Mouse (Mus musculus) ES-E14 (cell line): ENCODE results near the gene Efs. TPM values are rescaled to one million over a fixed set of nuclear protein-coding genes. Genes with fewer than 3 reads are reported as not detected.

Experiments
- DNase-seq: peaks from one replicate; pipeline ENCODE4 v3.0.0-alpha.2; 2013; ENCODE audit warnings: low read depth, low spot score
- H3K27ac ChIP-seq: 2 replicates; pipeline ENCODE4 v1.5.1; 2012; ENCODE audit warnings: low read depth, mild to moderate bottlenecking, low read length, moderate library complexity, mixed read lengths; ENCODE audit not compliant: poor library complexity, insufficient read depth, severe bottlenecking
- H3K36me3 ChIP-seq: 2 replicates; pipeline ENCODE4 v1.6.1; 2012; ENCODE audit warnings: mild to moderate bottlenecking, low read length, moderate library complexity, mixed read lengths; ENCODE audit not compliant: control insufficient read depth, poor library complexity, insufficient read depth, severe bottlenecking
- H3K4me1 ChIP-seq, 2 experiments: fragments of 150-350 bp in 1 of 2; sonication (generic) in 1 of 2; 2 replicates each; pipeline ENCODE4 v1.6.1; 2012; ENCODE audit warnings: low read length in 2 of 2, mild to moderate bottlenecking in 1 of 2, mixed read lengths in 1 of 2; ENCODE audit not compliant: control insufficient read depth in 2 of 2, insufficient read depth in 2 of 2, poor library complexity in 1 of 2
- H3K4me3 ChIP-seq, 2 experiments: fragments of 150-350 bp in 1 of 2; sonication (generic) in 1 of 2; 2 replicates each; pipeline ENCODE4 v1.5.1; 2012; ENCODE audit warnings: low read length in 2 of 2, low read depth in 1 of 2, mild to moderate bottlenecking in 1 of 2, mixed read lengths in 1 of 2; ENCODE audit not compliant: insufficient read depth in 1 of 2, poor library complexity in 1 of 2, severe bottlenecking in 1 of 2
- H3K9ac ChIP-seq: 2 replicates; pipeline ENCODE4 v1.6.1; 2012; ENCODE audit warnings: low read depth, mild to moderate bottlenecking, low read length, mixed read lengths; ENCODE audit not compliant: poor library complexity, insufficient read depth, severe bottlenecking
- H3K9me3 ChIP-seq: fragments of 150-350 bp; sonication (generic); 2 replicates; pipeline ENCODE4 v1.6.1; 2012; ENCODE audit warnings: low read depth, mild to moderate bottlenecking, low read length; ENCODE audit not compliant: control insufficient read depth, insufficient read depth
- CHD2 ChIP-seq: IDR thresholded peaks from 2 replicates; pipeline ENCODE4 v1.6.1; 2014; ENCODE audit warnings: mild to moderate bottlenecking, low read depth, low read length, inconsistent platforms
- HCFC1 ChIP-seq: IDR thresholded peaks from 2 replicates; pipeline ENCODE4 v1.6.1; 2012; ENCODE audit warnings: low read length, inconsistent platforms, borderline replicate concordance; ENCODE audit not compliant: insufficient read depth
- MAFK ChIP-seq: IDR thresholded peaks from 2 replicates; pipeline ENCODE4 v1.6.1; 2014; ENCODE audit warnings: mild to moderate bottlenecking, low read depth, low read length, inconsistent platforms; ENCODE audit not compliant: insufficient read depth
- ZC3H11A ChIP-seq: IDR thresholded peaks from 2 replicates; pipeline ENCODE4 v1.6.1; 2012; ENCODE audit warnings: low read depth, mild to moderate bottlenecking, inconsistent platforms, low read length, borderline replicate concordance
- ZNF384 ChIP-seq: IDR thresholded peaks from 2 replicates; pipeline ENCODE4 v1.6.1; 2012; ENCODE audit warnings: low read depth, low read length, inconsistent platforms
- in situ Hi-C, 2 experiments: fragments of 600-800 bp; cut with MboI; formaldehyde crosslinking; loops; one replicate each; pipeline ENCODE4 v1.15.1; 2025; ENCODE audit warnings: low sequenced_read_pairs in 2 of 2, inconsistent platforms in 1 of 2; ENCODE audit not compliant: unreplicated experiment in 2 of 2
- total RNA-seq: library from RNA; depleted of rRNA; stranded (reverse); fragments of 300-350 nt; gene quantifications from 2 replicates; pipeline ENCODE4 v1.2.3, GENCODE M21; 2012

Efs gene
- total RNA-seq, 1 experiment = 10.8 TPM

- peak overlapping the region; percentile 100; the same call in 1 of the 2 replicates for H3K9ac ChIP-seq
- peaks cover 5 to 7% of the 10 kb centered on the region in 2 experiments for H3K4me1 ChIP-seq
- no peaks in the 10 kb centered on the region for H3K9me3 ChIP-seq
- peak overlapping the region; percentile 95; the same call in 1 of the 2 replicates for H3K27ac ChIP-seq
- peak; percentile 99 for DNase-seq
- in situ Hi-C loops = loop anchor here in 1 of 2 experiments (10.0 kb wide), 1 partner anchor 191 kb away; no protein-coding TSS in a partner anchor
- H3K4me3 ChIP-seq = peak overlapping the region; percentile 79 to 100
- no peak for TF ChIP-seq ZNF384
- TF ChIP-seq ZC3H11A = no peak
- TF ChIP-seq MAFK = no peak
- 0 out of 2 replicates have a peak, but pooled peaks have one; percentile 4 for TF ChIP-seq HCFC1
- TF ChIP-seq CHD2 = peak; percentile 95
- peaks cover 18% of the 10 kb centered on the region for H3K36me3 ChIP-seq
Observed at GRCm38 (mm10) chr14:54893651-54894181, 32.2 kb downstream of the Efs start.

DNA sequence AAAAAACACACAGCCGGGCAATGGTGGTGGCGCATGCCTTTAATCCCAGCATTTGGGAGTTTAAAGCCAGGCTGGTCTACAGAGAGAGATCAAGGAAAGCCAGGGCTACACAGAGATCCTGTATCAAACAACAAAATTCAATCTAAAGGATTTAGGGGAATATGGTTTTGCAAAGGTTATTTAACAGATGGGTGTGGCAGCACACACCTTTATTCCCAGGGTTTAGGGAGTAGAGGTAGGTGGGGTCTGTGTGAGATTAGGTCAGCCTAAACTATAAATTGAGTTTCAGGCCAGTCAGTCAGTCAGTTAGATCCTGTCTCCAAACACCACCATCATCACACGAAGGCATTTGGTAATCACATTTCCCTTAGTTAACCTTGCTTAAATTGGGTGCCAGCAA, 33.7 kb downstream of the Efs start, which contains the start of gene Pabpn1:
Gene Pabpn1 (plus strand): TSS at position 301 of the 400 bp plus-strand sequence.
- Histone ChIP-seq H3K4me3 (peak within 1 kb of the TSS; percentile 28 to 67), H3K36me3 (peaks cover 12% of the 10 kb centered on the region), H3K9me3 (no peaks in the 10 kb centered on the region), H3K9ac (peak within 1 kb of the TSS; percentile 25; the same call in 1 of the 2 replicates), H3K4me1 (peaks cover 5% of the 10 kb centered on the region in 2 experiments), H3K27ac (peak within 1 kb of the TSS; percentile 31; the same call in 1 of the 2 replicates)
- DNase-seq = no peak
- no peak for TF ChIP-seq ZNF384
- no peak for TF ChIP-seq HCFC1
- in situ Hi-C loops = loop anchor here in 1 of 2 experiments (10.0 kb wide), 1 partner anchor 193 kb away; no protein-coding TSS in a partner anchor

- H3K9me3 ChIP-seq = no peaks in the 10 kb centered on the region
- H3K9ac ChIP-seq = no peak overlapping the region
- H3K27ac ChIP-seq = no peak overlapping the region
- in situ Hi-C loops = no loop called here
- no peak for DNase-seq
- H3K36me3 ChIP-seq = no peaks in the 10 kb centered on the region
- peaks cover 4 to 12% of the 10 kb centered on the region in 2 experiments; a peak in 1 of 4 replicates for H3K4me1 ChIP-seq
- TF ChIP-seq CHD2 (no peak), MAFK (no peak), ZNF384 (no peak), ZC3H11A (no peak), HCFC1 (no peak)
- no peak overlapping the region for H3K4me3 ChIP-seq
Observed at GRCm38 (mm10) chr14:54885309-54885708, 40.6 kb downstream of the Efs start.

DNA sequence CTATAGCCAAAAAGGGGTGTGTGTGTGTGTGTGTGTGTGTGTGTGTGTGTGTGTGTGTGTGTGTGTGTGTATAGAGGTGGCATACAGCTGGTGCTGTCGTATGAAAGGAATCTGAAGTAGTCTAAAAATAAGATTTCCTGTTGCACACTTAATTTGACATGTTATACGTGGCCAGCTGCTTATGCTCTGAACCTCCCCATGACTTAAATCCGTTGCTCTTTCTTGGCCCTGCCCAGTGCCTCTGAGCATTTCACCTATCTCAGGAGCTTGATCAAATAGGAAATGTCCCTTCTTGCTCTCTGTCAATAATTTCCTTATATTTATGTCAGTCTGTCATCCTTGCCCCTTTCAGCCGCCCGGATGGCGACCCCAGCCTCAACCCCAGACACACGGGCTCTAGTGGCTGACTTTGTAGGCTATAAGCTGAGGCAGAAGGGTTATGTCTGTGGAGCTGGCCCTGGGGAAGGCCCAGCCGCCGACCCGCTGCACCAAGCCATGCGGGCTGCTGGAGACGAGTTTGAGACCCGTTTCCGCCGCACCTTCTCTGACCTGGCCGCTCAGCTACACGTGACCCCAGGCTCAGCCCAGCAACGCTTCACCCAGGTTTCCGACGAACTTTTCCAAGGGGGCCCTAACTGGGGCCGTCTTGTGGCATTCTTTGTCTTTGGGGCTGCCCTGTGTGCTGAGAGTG, 41.8 kb downstream of the Efs start:
- in situ Hi-C loops = no loop called here

More for the DNA sequence above, 41.8 kb downstream of the Efs start:
- no peak for DNase-seq
- TF ChIP-seq HCFC1 (no peak), CHD2 (no peak), MAFK (no peak), ZC3H11A (no peak), ZNF384 (no peak)
- Histone ChIP-seq H3K36me3 (no peaks in the 10 kb centered on the region), H3K9ac (peak overlapping the region; percentile 84), H3K27ac (no peak overlapping the region), H3K9me3 (no peaks in the 10 kb centered on the region), H3K4me1 (peaks cover 4 to 12% of the 10 kb centered on the region in 2 experiments; a peak in 1 of 4 replicates), H3K4me3 (peak overlapping the region; percentile 78 to 83)
